Mouse (Mus musculus) CH12.LX (cell line): Measurements from ENCODE around the gene Tspan7.

Source experiments
- POLR2AphosphoS2 ChIP-seq: IDR thresholded peaks from 2 replicates; pipeline ENCODE4 v1.6.1; 2011; ENCODE audit warnings: low read depth, low read length, improper control_type of control experiment
- USF1 ChIP-seq: IDR thresholded peaks from 2 replicates; pipeline ENCODE4 v1.6.1; 2014; ENCODE audit warnings: low read depth, mild to moderate bottlenecking, inconsistent platforms, low read length, improper control_type of control experiment

- TF ChIP-seq POLR2AphosphoS2, result no peak
- TF ChIP-seq USF1, result no peak
Observed at GRCm38 (mm10) chrX:10479943-10480342, 5.0 kb upstream of the Tspan7 start.
